Mouse (Mus musculus) E14TG2a.4 (cell line): ENCODE data around the gene Slc6a9.

Experiments
- H3K27me3 ChIP-seq: 2 replicates; pipeline ENCODE4 v1.6.1; 2014; ENCODE audit warnings: low read length, control low read depth; ENCODE audit not compliant: insufficient read depth
- H3K36me3 ChIP-seq: 2 replicates; pipeline ENCODE4 v1.6.1; 2014; ENCODE audit warnings: low read length, control low read depth; ENCODE audit not compliant: insufficient read depth
- H3K4me1 ChIP-seq: replicated peaks from 2 replicates; pipeline ENCODE4 v1.6.1; 2014; ENCODE audit warnings: low read depth, low read length, control low read depth
- H3K4me3 ChIP-seq: replicated peaks from 2 replicates; pipeline ENCODE4 v1.5.1; 2014; ENCODE audit warnings: mild to moderate bottlenecking, low read length
- H3K9me3 ChIP-seq: 2 replicates; pipeline ENCODE4 v1.6.1; 2014; ENCODE audit warnings: low read length, control low read depth
- CTCF ChIP-seq: conservative IDR thresholded peaks from 2 replicates; pipeline ENCODE4 v1.5.1; 2014; ENCODE audit warnings: low read length
- NANOG ChIP-seq: IDR thresholded peaks from 2 replicates; pipeline ENCODE4 v1.6.1; 2014; ENCODE audit warnings: borderline replicate concordance, low read length, mixed read lengths
- POU5F1 ChIP-seq: IDR thresholded peaks from 2 replicates; pipeline ENCODE4 v1.6.1; 2014; ENCODE audit warnings: low read length, borderline replicate concordance

Gene Slc6a9

DNA sequence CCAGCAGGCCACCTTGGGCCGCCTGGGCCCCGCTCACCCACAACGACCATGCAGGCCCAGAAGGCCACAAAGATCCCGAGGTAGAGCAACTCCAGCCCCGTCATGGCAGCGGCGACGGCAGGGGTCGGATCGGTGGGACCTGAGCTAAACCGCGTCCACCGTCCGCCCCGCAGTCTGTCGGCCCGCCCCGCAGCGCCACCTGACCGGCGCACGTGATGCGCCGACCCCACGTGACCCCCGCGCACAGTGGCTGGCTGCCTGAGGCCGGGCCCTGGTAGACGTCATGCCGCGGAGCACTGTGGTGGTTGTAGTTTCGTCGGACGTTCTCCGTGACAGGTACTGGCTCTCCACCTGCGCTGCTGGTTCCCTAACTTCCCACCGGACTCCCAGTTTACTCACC is 52.8 kb downstream of the Slc6a9 start, which contains the start of gene Atp6v0b:
Atp6v0b (minus strand) TSS at position 201 of the 400 bp plus-strand sequence.
- H3K4me1 ChIP-seq, result peaks cover 59% of the 10 kb centered on the region
- TF ChIP-seq POU5F1, result no peak
- TF ChIP-seq NANOG, result no peak
- no peak for TF ChIP-seq CTCF
- H3K36me3 ChIP-seq, result peaks cover 59% of the 10 kb centered on the region
- H3K27me3 ChIP-seq, result peaks cover 17% of the 10 kb centered on the region
- H3K4me3 ChIP-seq, result peak within 1 kb of the TSS; percentile 98
- no peaks in the 10 kb centered on the region for H3K9me3 ChIP-seq

DNA sequence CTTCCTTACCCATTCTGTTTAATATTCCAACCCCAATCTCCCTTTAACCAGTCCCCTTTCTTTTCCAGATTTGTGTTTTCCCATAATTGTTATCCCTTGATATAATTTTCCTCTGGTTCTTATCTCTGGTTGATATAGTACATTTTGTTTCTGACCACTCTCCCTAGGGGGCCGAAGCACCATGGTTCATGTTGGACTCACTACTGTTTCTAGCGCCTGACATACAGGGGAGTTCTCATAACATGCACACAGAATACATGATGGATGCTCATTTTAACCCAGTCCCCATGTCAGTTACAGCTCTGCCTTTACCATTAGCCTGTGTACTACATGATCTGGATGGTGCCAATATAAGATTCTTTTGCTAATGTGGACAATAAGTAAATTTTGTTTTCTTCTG is 53.6 kb downstream of the Slc6a9 start:
- TF ChIP-seq POU5F1 (no peak), NANOG (no peak), CTCF (no peak)
- H3K4me3 ChIP-seq, result peak overlapping the region; percentile 98; the same call in 1 of the 2 replicates
- H3K9me3 ChIP-seq, result no peaks in the 10 kb centered on the region
- H3K36me3 ChIP-seq, result peaks cover 59% of the 10 kb centered on the region
- peaks cover 59% of the 10 kb centered on the region for H3K4me1 ChIP-seq
- H3K27me3 ChIP-seq, result peaks cover 11% of the 10 kb centered on the region

DNA sequence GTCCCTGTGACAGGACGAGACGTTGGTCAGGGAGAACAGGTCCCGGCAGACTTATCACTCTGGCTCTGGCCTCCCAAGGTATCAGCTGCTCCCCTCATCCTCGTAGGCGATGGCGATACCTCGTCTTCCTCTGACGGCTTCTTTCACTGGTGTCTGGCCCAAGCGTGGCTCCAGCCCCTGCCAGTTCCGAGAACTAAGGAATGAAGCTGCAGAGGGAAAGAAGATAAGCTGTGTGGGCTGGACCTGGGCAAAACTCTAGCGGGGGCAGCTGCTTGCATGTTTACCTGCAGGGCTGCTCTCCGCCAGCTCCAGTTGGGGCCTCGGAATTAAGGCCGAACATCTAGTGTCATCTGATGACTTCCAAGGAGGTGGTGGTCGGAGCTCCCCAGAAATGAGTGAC is 55.2 kb downstream of the Slc6a9 start:
- TF ChIP-seq NANOG, result no peak
- no peak for TF ChIP-seq CTCF
- no peak for TF ChIP-seq POU5F1
- no peak overlapping the region for H3K4me3 ChIP-seq
- H3K4me1 ChIP-seq, result peaks cover 49% of the 10 kb centered on the region
- peaks cover 59% of the 10 kb centered on the region for H3K36me3 ChIP-seq
- H3K9me3 ChIP-seq, result no peaks in the 10 kb centered on the region
- peaks cover under 1% of the 10 kb centered on the region for H3K27me3 ChIP-seq

GRCm38 (mm10) chr4:117890031-117890430 is 55.7 kb downstream of the Slc6a9 start:
- no peaks in the 10 kb centered on the region for H3K27me3 ChIP-seq
- TF ChIP-seq POU5F1, result no peak
- no peak for TF ChIP-seq CTCF
- no peak for TF ChIP-seq NANOG

DNA sequence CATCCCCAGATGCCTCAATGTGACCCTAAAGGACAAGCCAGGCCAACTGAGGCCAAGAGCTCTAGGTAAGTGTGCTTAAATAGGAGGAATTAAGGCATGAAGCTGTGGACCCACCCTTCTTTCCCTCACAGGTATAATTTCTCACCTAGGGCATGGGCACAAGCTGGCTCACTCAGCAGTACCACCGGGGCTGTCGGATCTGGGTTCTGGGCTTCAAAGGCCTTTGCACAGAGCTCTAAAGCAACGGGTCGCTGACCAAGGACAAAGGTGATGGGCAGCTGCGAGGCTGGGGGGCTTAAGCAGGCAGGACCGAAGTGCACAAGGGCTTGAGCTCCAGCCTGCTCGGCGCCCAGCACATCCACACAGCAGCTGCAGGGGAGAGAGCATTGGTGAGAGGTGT is 56.4 kb downstream of the Slc6a9 start:
- Histone ChIP-seq H3K36me3 (peaks cover 59% of the 10 kb centered on the region), H3K27me3 (no peaks in the 10 kb centered on the region), H3K4me3 (peak overlapping the region; percentile 98), H3K4me1 (peaks cover 52% of the 10 kb centered on the region), H3K9me3 (no peaks in the 10 kb centered on the region)
- TF ChIP-seq POU5F1, result no peak
- no peak for TF ChIP-seq CTCF
- no peak for TF ChIP-seq NANOG

More at GRCm38 (mm10) chr4:117890031-117890430, 55.7 kb downstream of the Slc6a9 start:
- Histone ChIP-seq H3K9me3 (no peaks in the 10 kb centered on the region), H3K4me1 (peaks cover 49% of the 10 kb centered on the region), H3K36me3 (peaks cover 59% of the 10 kb centered on the region), H3K4me3 (no peak overlapping the region)

DNA sequence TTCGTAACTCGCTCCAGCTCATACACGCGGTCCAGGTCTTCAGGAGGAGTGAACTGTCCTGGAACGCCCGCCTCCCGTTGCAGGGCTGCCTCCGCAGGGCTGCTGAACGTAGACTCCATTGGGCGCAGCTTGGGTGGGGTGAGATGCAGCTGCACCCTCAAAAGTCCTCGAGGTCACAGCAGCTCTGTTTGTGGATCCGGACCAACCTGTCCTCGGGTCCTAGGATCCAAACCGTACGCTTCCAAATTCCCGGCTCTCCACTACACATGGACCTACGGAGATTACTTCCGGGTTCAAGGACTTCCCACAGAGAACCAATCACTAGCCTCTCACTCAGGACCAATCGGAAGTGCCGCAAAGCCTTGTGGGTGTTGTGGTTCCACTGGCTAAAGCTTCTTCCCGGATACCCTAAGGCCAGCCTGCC is 57.4 kb downstream of the Slc6a9 start, which contains the start of gene Dph2:
Dph2 (minus strand) TSS at position 295 of the 424 bp plus-strand sequence.
- Histone ChIP-seq H3K27me3 (no peaks in the 10 kb centered on the region), H3K4me3 (peak within 1 kb of the TSS; percentile 98), H3K36me3 (peaks cover 63% of the 10 kb centered on the region), H3K4me1 (peaks cover 44% of the 10 kb centered on the region), H3K9me3 (no peaks in the 10 kb centered on the region)
- TF ChIP-seq NANOG, result no peak
- TF ChIP-seq POU5F1, result no peak
- no peak for TF ChIP-seq CTCF

DNA sequence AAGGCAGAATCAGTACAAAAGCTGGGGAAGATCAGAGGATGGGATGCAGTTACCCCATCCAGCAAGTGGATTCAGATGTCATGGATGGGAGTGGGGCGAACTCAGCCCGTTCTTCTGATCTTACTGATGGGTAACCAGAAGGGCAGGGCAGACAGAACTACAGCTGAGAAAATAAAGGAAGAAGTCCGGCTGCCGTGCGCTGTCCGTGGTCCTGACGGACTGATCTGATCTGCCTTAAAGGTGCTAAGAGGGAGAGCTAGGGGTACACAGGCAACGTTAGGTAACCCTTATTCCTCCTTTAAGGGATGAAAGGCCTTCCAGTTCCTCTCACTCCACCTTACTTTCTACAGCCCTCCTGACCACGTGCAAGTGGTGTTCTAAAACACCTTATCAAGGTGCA is 59.1 kb downstream of the Slc6a9 start:
- no peaks in the 10 kb centered on the region for H3K27me3 ChIP-seq
- TF ChIP-seq POU5F1 (no peak), NANOG (no peak), CTCF (no peak)
- no peak overlapping the region for H3K4me3 ChIP-seq
- no peaks in the 10 kb centered on the region for H3K9me3 ChIP-seq
- H3K4me1 ChIP-seq, result peaks cover 36% of the 10 kb centered on the region
- peaks cover 74% of the 10 kb centered on the region for H3K36me3 ChIP-seq

GRCm38 (mm10) chr4:117894601-117895000 is 60.3 kb downstream of the Slc6a9 start:
- Histone ChIP-seq H3K27me3 (no peaks in the 10 kb centered on the region), H3K4me3 (no peak overlapping the region), H3K9me3 (no peaks in the 10 kb centered on the region), H3K4me1 (peaks cover 32% of the 10 kb centered on the region), H3K36me3 (peaks cover 74% of the 10 kb centered on the region)
- TF ChIP-seq POU5F1 (no peak), CTCF (no peak), NANOG (no peak)

DNA sequence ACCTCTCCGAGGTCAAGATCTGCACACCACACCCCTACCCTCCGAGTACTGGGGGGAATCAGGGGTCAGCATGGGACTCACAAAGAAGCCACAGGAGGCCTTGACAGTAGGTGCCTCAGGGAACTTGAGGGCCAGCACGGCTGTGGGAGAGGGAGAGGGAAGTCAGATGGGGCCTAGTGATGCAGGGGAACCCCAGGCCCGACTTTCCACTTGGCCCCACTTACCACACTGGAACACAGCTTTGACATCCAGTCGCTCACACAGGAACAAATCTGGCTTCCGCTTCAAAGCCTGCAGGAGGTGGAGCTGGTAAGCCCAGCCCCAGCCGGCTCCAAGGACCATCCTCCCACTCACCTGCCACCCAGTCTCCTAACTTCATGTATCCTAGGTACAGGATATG is 61.0 kb downstream of the Slc6a9 start:
- H3K9me3 ChIP-seq, result no peaks in the 10 kb centered on the region
- TF ChIP-seq CTCF (no peak), NANOG (no peak), POU5F1 (no peak)

More for the DNA sequence above, 61.0 kb downstream of the Slc6a9 start:
- H3K4me3 ChIP-seq, result no peak overlapping the region
- peaks cover 25% of the 10 kb centered on the region for H3K4me1 ChIP-seq
- peaks cover 74% of the 10 kb centered on the region for H3K36me3 ChIP-seq
- H3K27me3 ChIP-seq, result no peaks in the 10 kb centered on the region
